Mouse (Mus musculus): ENCODE measurements at regions not wholly inside any gene's neighbourhood (a gene's known extent, or its start where the extent isn't known, plus 50 kb on each side); places are given as distances from the start of the nearest gene placed in this dataset.

GRCm38 (mm10) chr9:47054595-47054994 is 56.1 kb downstream of the Gm4791 start:
- no peak for DNase-seq

GRCm38 (mm10) chr9:47055558-47055957 is 57.0 kb downstream of the Gm4791 start:
- no peak for DNase-seq

- no peak for DNase-seq
Observed at GRCm38 (mm10) chr9:47059339-47060005, 60.9 kb downstream of the Gm4791 start.

- DNase-seq = no peak
Observed at GRCm38 (mm10) chr9:47060757-47061156, 62.2 kb downstream of the Gm4791 start.

GRCm38 (mm10) chr9:47062516-47062915 is 64.0 kb downstream of the Gm4791 start:
- no peak for DNase-seq

- DNase-seq = no peak
Observed at GRCm38 (mm10) chr9:47063751-47064150, 65.2 kb downstream of the Gm4791 start.

GRCm38 (mm10) chr9:47064463-47065032 is 66.0 kb downstream of the Gm4791 start:
- no peak for DNase-seq

GRCm38 (mm10) chr9:47069436-47069835 is 70.9 kb downstream of the Gm4791 start:
- no peak for DNase-seq

GRCm38 (mm10) chr9:47070958-47071357 is 72.4 kb downstream of the Gm4791 start:
- no peak for DNase-seq

GRCm38 (mm10) chr9:47076946-47077345 is 78.4 kb downstream of the Gm4791 start:
- no peak for DNase-seq

GRCm38 (mm10) chr9:47077416-47077815 is 78.9 kb downstream of the Gm4791 start:
- DNase-seq = no peak

GRCm38 (mm10) chr9:47077945-47078344 is 79.4 kb downstream of the Gm4791 start:
- no peak for DNase-seq

GRCm38 (mm10) chr9:47081407-47081806 is 82.9 kb downstream of the Gm4791 start:
- DNase-seq = no peak

GRCm38 (mm10) chr9:47091796-47092195 is 93.3 kb downstream of the Gm4791 start:
- peak; percentile 18 for DNase-seq

- DNase-seq = no peak
Observed at GRCm38 (mm10) chr9:47095656-47096055, 97.1 kb downstream of the Gm4791 start.

- DNase-seq = no peak
Observed at GRCm38 (mm10) chr9:47103316-47103715, 104.8 kb downstream of the Gm4791 start.

GRCm38 (mm10) chr9:47103966-47104365 is 105.4 kb downstream of the Gm4791 start:
- DNase-seq = peak; percentile 8

- no peak for DNase-seq
Observed at GRCm38 (mm10) chr9:47108096-47108495, 109.6 kb downstream of the Gm4791 start.

- no peak for DNase-seq
Observed at GRCm38 (mm10) chr9:47119253-47119652, 120.7 kb downstream of the Gm4791 start.

GRCm38 (mm10) chr9:47123113-47123512 is 124.6 kb downstream of the Gm4791 start:
- DNase-seq = peak; percentile 13

GRCm38 (mm10) chr9:47125517-47125916 is 127.0 kb downstream of the Gm4791 start:
- DNase-seq = no peak

- peak; percentile 14 for DNase-seq
Observed at GRCm38 (mm10) chr9:47126236-47126635, 127.7 kb downstream of the Gm4791 start.

GRCm38 (mm10) chr9:47127756-47128424 is 129.3 kb downstream of the Gm4791 start:
- DNase-seq = no peak

GRCm38 (mm10) chr9:47129101-47129500 is 130.6 kb downstream of the Gm4791 start:
- DNase-seq = no peak
